Mouse (Mus musculus) hindbrain, embryonic 15.5 days (tissue): Measurements from ENCODE around the gene Gclc. TPM values are rescaled to one million over a fixed set of nuclear protein-coding genes. Genes with fewer than 3 reads are reported as not detected.

ENCODE experiments used
- ATAC-seq: fragments of 200-750 bp; cut with Nextera tagmentation; 2 replicates; pipeline ENCODE4 v1.8.0; 2017; ENCODE audit warnings: low read depth, moderate number of reproducible peaks, moderate TSS enrichment; ENCODE audit not compliant: low FRiP score
- H3K27ac ChIP-seq: fragments of 300-500 bp; sonication (generic); replicated peaks from 2 replicates; pipeline ENCODE4 v1.5.1; 2015; ENCODE audit warnings: mild to moderate bottlenecking, inconsistent platforms
- H3K27me3 ChIP-seq: fragments of 300-500 bp; sonication (generic); 2 replicates; pipeline ENCODE4 v1.6.1; 2015; ENCODE audit warnings: control low read depth, inconsistent platforms
- H3K36me3 ChIP-seq: fragments of 300-500 bp; sonication (generic); 2 replicates; pipeline ENCODE4 v1.6.1; 2015; ENCODE audit warnings: control low read depth, inconsistent platforms
- H3K4me1 ChIP-seq: fragments of 300-500 bp; sonication (generic); replicated peaks from 2 replicates; pipeline ENCODE4 v1.6.1; 2015; ENCODE audit warnings: control low read depth, inconsistent platforms
- H3K4me2 ChIP-seq: fragments of 300-500 bp; sonication (generic); 2 replicates; pipeline ENCODE4 v1.6.1; 2015; ENCODE audit warnings: moderate library complexity, mild to moderate bottlenecking, inconsistent platforms
- H3K4me3 ChIP-seq: fragments of 300-500 bp; sonication (generic); 2 replicates; pipeline ENCODE4 v1.5.1; 2015; ENCODE audit warnings: mild to moderate bottlenecking, inconsistent platforms
- H3K9ac ChIP-seq: fragments of 300-500 bp; sonication (generic); 2 replicates; pipeline ENCODE4 v1.6.1; 2015; ENCODE audit warnings: inconsistent platforms
- H3K9me3 ChIP-seq: fragments of 300-500 bp; sonication (generic); 2 replicates; pipeline ENCODE4 v1.6.1; 2016; ENCODE audit warnings: control low read depth, inconsistent platforms
- WGBS: fragments of 180-500 bp; shearing (Covaris S2); methylation state at CpG from one replicate; pipeline ENCODE4 v1.1.7; 2015; 5-methylcytosine and 5-hydroxymethylcytosine counted together
- polyA plus RNA-seq: library from polyadenylated mRNA; unstranded; fragments of >200 nt; fragmentation: Nextera tagmentation; extraction: Ambion mirVana; gene quantifications from 2 replicates; pipeline ENCODE4 v1.2.1, GENCODE M21; 2015

Gclc gene
- polyA plus RNA-seq, result 15.6 and 17.4 TPM in 2 replicates

DNA sequence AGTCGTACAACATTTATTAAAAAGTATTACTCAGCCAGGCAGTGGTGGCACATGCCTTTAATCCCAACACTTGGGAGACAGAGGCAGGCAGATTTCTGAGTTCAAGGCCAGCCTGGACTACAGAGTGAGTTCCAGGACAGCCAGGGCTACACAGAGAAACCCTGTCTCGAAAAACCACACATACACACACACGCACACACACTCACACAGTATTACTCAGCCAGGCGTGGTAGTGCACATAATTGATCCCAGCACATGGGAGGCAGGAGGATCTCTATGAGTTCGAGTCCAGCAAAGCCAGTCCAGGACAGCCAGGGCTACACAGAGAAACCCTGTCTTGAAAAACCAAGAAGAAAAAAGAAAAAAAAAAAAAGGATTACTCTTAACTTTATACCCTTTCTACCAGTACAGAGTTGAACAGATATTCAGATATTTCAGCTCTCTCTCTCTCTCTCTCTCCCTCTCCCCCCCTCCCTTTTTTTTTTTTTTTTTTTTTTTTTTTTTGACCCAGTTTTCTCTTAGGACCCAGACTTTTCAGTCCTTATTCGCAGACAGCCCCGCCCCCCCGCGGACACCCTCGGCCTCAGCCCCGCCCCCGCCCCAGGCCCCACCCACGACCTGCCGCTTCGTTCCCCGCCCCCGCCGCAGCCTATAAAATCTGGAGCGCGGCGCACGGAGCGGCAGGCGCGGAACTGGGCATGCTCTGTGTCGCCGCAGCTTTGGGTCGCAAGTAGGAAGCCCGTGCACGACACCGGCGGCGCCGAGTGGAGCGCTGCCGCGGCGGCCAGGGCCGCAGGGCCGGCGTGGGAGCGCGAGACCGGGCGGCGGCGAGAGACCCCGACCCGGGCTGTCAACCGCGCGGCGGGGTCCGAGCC lies at the start of gene Gclc:
Gene Gclc, plus strand, starts transcription at position 683 of the 875 bp plus-strand sequence.
- Histone ChIP-seq H3K36me3 (no peaks in the 10 kb centered on the region), H3K4me2 (peak within 1 kb of the TSS; percentile 68), H3K4me1 (peaks cover 32% of the 10 kb centered on the region), H3K9ac (peak within 1 kb of the TSS; percentile 85), H3K27ac (peak within 1 kb of the TSS; percentile 88), H3K9me3 (no peaks in the 10 kb centered on the region), H3K4me3 (peak within 1 kb of the TSS; percentile 92), H3K27me3 (no peaks in the 10 kb centered on the region)
- WGBS, result 7% methylated on average over 51 of the region's 54 CpGs
- peak; percentile 86 for ATAC-seq

DNA sequence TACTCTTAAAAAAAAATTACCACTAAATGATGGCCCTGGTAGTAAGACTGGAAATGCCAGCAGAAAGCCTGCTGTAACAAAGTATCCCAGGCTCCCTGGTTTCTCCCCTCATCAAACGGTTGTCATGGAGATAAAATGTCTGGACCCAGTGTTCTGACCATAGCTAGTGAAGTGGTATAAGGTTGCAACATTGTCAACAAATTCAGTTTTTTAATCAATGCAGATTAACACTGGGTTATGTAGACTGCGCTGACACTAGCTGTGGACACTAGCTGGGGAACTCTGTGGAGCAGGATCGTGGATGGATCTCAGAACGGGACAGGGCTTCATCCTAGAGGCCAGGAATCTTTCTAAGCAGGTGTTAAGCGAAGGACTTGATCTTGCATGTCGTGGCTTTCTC lies 47.8 kb upstream of the Gclc start:
- WGBS, result 83% methylated on average over 6 of the region's 6 CpGs
- Histone ChIP-seq H3K4me2 (no peak overlapping the region), H3K4me3 (no peak overlapping the region), H3K36me3 (no peaks in the 10 kb centered on the region), H3K27me3 (no peaks in the 10 kb centered on the region), H3K4me1 (no peaks in the 10 kb centered on the region), H3K9ac (no peak overlapping the region), H3K27ac (no peak overlapping the region), H3K9me3 (no peaks in the 10 kb centered on the region)
- ATAC-seq, result no peak

DNA sequence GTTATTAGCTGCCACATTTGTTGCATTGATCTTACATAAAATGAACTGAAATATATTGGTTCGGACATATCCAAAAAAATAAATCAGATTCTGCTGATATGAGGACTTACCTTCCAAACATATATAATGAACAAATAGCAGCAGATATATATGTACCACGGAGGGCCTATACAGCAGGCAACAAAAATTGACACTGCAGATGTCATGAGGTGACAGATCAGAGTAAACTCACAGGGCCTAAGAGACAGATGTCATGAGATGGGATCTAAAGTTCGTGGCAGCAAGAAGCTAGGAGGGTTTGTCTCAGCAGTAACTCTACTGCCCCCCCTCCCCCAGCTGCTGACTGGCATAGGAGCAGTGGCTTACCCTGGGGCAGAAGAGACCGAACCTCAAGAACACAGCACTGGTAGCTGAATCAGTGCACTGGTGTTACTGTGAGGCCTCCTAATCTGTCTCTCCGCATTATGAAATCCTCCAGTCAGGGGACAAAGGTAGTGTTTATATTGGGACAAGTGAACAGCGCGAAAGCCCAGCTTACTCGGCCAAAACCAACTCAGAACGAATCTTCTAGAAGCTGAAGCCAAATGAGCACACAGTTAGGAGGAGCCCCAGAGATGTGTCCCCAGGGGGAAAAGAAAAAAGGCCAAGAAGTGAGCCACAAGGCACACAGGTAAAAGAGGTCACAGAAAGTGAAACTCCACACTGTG lies 46.7 kb upstream of the Gclc start:
- Histone ChIP-seq H3K9ac (no peak overlapping the region), H3K36me3 (no peaks in the 10 kb centered on the region), H3K9me3 (no peaks in the 10 kb centered on the region), H3K4me1 (no peaks in the 10 kb centered on the region), H3K27me3 (no peaks in the 10 kb centered on the region), H3K27ac (no peak overlapping the region), H3K4me3 (no peak overlapping the region), H3K4me2 (no peak overlapping the region)
- ATAC-seq, result no peak
- 87% methylated on average over 9 of the region's 9 CpGs for WGBS

DNA sequence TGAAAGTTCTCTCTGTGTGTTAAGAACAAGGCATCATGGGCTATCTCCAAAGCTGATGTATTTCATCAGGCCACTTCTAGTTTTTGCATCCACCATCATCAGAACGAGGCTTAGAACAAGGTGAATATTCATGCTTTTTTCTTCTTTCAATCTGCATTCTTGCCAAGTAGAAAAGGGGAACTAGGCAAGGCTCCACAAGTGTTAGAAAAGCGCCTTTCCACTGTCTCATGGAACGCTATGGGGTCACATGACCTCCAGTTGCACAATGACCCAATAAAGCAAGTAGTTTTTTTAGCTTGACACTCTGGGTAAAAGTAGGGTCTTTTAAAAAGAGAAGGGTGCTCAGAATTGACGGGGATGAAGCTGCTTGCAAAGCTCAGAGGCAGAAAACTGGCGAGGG lies 45.4 kb upstream of the Gclc start:
- H3K36me3 ChIP-seq, result no peaks in the 10 kb centered on the region

DNA sequence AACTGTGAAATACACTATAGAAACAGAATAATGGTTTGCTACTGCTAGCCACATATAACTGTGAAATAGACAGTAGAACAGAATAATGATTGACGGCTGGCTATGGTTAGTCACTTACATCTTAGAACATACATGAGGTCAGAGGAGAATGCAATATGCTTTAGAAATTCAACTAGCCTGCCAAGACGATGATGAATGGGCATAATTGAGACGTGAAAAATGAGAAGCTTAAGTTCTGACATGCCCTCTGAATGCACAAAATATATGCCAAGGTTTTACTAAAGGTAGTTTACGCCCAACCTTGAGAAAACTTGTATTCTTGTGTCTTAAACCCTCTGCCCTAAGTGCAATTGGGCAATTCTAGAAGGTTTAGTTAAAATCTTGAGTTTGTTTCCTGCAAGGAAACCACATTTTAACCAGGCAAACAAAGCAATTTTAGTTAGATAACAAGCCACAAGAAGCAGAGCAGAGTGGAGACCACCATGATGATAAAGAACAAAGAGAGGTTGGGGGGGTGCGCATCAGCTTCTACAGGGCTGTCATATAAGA lies 43.2 kb upstream of the Gclc start:
- Histone ChIP-seq H3K27me3 (no peaks in the 10 kb centered on the region), H3K4me3 (no peak overlapping the region), H3K4me1 (no peaks in the 10 kb centered on the region), H3K27ac (no peak overlapping the region), H3K9me3 (no peaks in the 10 kb centered on the region), H3K4me2 (no peak overlapping the region), H3K9ac (no peak overlapping the region), H3K36me3 (no peaks in the 10 kb centered on the region)
- no peak for ATAC-seq
- WGBS, result 87% methylated on average over 5 of the region's 5 CpGs

More for the DNA sequence above, 45.4 kb upstream of the Gclc start:
- H3K27me3 ChIP-seq, result no peaks in the 10 kb centered on the region
- H3K4me3 ChIP-seq, result no peak overlapping the region
- H3K4me2 ChIP-seq, result no peak overlapping the region
- no peak overlapping the region for H3K27ac ChIP-seq
- H3K4me1 ChIP-seq, result no peaks in the 10 kb centered on the region
- H3K9ac ChIP-seq, result no peak overlapping the region
- no peaks in the 10 kb centered on the region for H3K9me3 ChIP-seq
- 67% methylated on average over 5 of the region's 5 CpGs for WGBS
- ATAC-seq, result no peak

DNA sequence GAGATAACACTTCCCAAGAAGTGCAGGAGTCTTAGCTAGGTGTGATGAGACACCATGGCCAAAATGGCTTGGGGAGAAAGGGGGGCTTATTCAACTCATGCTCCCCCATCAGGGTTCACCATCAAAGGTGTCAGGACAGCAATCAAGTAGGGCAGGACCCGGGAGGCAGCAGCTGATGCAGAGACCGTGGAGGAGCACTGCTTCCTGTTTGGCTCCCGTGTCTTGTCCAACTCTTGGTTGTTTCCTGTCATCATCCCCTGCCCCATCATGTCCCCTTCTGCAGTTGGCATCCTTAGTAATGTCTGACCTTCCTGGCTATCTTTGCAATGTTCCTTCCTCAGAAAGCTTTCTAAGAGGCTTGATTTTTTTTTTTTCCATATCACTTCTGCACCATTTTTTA lies 41.5 kb upstream of the Gclc start:
- no peak overlapping the region for H3K9ac ChIP-seq
- no peak for ATAC-seq

DNA sequence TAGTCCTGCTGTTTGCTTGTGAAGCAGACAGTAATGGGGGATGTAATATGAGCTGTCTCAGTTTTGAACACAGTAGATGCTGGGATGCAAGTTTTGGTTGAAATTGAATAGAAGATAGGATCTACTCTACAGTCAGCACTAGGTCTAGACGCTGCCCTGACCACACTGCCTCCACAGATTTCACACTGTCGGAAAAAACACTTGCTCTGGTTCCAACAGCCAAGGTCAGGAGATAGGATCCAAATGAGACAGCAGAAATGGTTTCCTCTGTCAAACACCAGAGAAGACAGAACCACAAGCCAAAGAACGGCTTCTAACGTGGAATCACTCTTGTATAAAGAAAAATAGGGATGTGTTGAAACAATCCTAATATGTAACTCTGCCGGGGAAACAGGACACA lies 41.0 kb upstream of the Gclc start:
- no peaks in the 10 kb centered on the region for H3K9me3 ChIP-seq
- WGBS, result 88% methylated on average over 5 of the region's 5 CpGs

More for the DNA sequence above, 41.5 kb upstream of the Gclc start:
- no peak overlapping the region for H3K27ac ChIP-seq
- H3K27me3 ChIP-seq, result no peaks in the 10 kb centered on the region
- H3K9me3 ChIP-seq, result no peaks in the 10 kb centered on the region
- H3K36me3 ChIP-seq, result no peaks in the 10 kb centered on the region
- H3K4me1 ChIP-seq, result no peaks in the 10 kb centered on the region
- no peak overlapping the region for H3K4me2 ChIP-seq
- 85% methylated on average over 3 of the region's 3 CpGs for WGBS
- H3K4me3 ChIP-seq, result no peak overlapping the region

DNA sequence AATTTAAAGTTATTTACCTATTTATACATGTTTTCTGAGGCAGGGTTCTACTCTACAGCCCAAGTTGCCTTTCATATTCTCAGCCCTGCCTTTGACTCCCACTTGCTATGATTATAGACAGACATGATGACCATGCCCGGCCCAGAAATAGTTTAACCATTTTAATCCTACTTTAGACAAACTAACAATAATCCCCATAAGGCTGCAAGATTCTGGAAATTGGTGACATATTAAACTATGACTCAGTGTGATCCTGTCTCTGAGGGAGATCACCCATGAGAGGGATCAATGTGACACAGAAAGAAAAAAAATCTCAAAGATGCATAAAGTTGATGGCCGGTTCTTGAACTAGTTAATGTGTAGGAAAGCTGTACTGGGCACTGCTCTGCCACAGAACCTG lies 39.1 kb upstream of the Gclc start:
- Histone ChIP-seq H3K4me2 (no peak overlapping the region), H3K36me3 (no peaks in the 10 kb centered on the region), H3K27ac (no peak overlapping the region), H3K9ac (no peak overlapping the region), H3K9me3 (no peaks in the 10 kb centered on the region), H3K27me3 (no peaks in the 10 kb centered on the region), H3K4me1 (no peaks in the 10 kb centered on the region), H3K4me3 (no peak overlapping the region)
- WGBS, result 95% methylated on average over 2 of the region's 2 CpGs
- ATAC-seq, result no peak

More for the DNA sequence above, 41.0 kb upstream of the Gclc start:
- H3K27ac ChIP-seq, result no peak overlapping the region
- H3K4me1 ChIP-seq, result no peaks in the 10 kb centered on the region
- H3K36me3 ChIP-seq, result no peaks in the 10 kb centered on the region
- H3K9ac ChIP-seq, result no peak overlapping the region
- no peak for ATAC-seq
- H3K27me3 ChIP-seq, result no peaks in the 10 kb centered on the region
- H3K4me3 ChIP-seq, result no peak overlapping the region
- no peak overlapping the region for H3K4me2 ChIP-seq

DNA sequence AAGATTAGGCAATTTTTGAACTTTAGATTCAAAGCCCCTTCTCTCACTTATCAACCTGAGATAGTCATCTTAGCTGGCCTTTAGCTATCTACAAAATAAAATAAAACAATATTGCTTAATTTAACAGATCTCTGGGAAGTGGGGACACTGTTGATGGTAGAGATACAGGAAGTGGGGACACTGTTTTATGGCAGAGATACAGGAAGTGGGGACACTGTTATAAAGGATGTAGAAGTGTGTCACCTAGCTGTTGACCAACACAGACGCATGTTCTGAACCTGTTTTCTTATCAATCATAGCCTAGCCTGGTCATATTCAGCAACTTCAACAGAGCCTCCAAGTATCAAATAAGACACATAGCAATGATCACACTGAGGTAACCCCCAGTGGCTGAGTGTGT lies 38.3 kb upstream of the Gclc start:
- 96% methylated on average over 1 of the region's 1 CpGs for WGBS
- Histone ChIP-seq H3K27me3 (no peaks in the 10 kb centered on the region), H3K4me3 (no peak overlapping the region), H3K9me3 (no peaks in the 10 kb centered on the region), H3K36me3 (no peaks in the 10 kb centered on the region), H3K27ac (no peak overlapping the region), H3K4me1 (no peaks in the 10 kb centered on the region), H3K4me2 (no peak overlapping the region), H3K9ac (no peak overlapping the region)
- no peak for ATAC-seq

DNA sequence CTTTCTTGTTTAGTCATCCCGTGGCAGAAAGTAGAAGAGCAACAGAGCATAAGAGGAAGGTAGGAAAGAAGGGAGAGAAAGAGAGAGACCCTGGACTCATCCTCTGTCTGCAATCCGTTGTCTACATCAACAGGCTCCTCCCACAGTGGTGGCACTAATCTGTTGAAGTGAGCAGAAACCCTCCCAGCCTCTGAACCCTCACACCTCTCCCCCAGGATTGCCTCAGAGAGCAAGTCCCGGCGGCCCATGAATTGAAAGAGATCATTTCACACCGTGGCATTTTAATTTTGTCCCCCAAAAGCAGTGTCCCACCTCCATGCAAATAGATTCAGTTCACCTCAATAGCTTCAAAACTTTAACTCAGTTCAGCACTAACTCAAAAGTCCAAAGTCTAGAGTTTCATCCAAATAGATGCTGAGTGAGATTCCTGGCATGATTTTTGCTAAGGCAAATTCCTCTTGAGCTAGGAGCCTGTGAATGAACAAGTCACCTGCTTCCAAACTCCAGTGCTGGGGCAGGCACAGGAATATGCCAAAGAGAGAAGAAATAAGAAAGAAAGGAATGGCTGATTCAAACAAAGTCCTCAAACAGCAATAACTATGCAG lies 36.4 kb upstream of the Gclc start:
- Histone ChIP-seq H3K27me3 (no peaks in the 10 kb centered on the region), H3K4me1 (no peaks in the 10 kb centered on the region), H3K9ac (no peak overlapping the region), H3K4me3 (no peak overlapping the region), H3K27ac (no peak overlapping the region), H3K9me3 (no peaks in the 10 kb centered on the region), H3K4me2 (no peak overlapping the region), H3K36me3 (no peaks in the 10 kb centered on the region)
- ATAC-seq, result no peak
- WGBS, result 72% methylated on average over 5 of the region's 5 CpGs

DNA sequence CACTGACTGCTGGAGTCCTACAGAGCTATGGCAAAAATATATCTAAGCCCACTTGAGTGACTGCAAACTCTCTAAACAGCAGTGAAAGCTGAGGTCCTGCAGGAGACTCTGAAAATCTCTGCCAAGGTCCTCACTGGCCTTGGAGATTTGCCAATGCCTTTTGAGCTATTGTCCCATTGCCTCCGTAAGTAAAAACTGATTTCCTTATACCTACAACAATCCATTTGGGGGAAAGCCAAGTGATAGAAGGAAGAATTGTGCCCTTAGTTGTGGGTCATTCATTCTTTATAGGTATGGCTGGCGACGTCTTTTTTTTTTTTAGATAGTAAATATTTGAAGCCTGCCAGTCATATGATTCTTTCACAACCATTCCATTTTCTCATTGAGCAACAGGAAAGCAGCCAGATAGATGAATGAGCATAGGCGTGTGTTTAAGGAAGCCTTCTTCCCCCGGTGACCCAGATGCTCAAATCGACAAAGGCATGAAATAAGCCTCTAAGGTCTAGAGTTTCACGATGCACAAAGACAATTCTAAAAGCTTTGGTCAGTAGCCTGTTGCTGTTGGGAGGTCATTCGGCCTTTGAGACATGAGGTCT lies 35.4 kb upstream of the Gclc start:
- no peak overlapping the region for H3K4me3 ChIP-seq
- ATAC-seq, result no peak
- no peaks in the 10 kb centered on the region for H3K9me3 ChIP-seq
- H3K27ac ChIP-seq, result no peak overlapping the region
- H3K9ac ChIP-seq, result no peak overlapping the region
- H3K4me2 ChIP-seq, result no peak overlapping the region
- no peaks in the 10 kb centered on the region for H3K36me3 ChIP-seq
- 74% methylated on average over 8 of the region's 8 CpGs for WGBS
- no peaks in the 10 kb centered on the region for H3K4me1 ChIP-seq
- H3K27me3 ChIP-seq, result no peaks in the 10 kb centered on the region
